Mouse (Mus musculus): ENCODE measurements around the gene Cep350. TPM values are rescaled to one million over a fixed set of nuclear protein-coding genes. Genes with fewer than 3 reads are reported as not detected.

The Cep350 gene
- polyA plus RNA-seq (2014; fragmentation: Illumina TruSeq; extraction: RNeasy Lipid Tissue Mini Kit (QIAGEN cat#74804); ENCODE audit: low read depth, low replicate concordance) = 30.1 TPM

GRCm38 (mm10) chr1:155973068-155973718, at the start of gene Cep350:
Cep350 (minus strand) TSS chr1:155973255.

GRCm38 (mm10) chr1:155812581-155813499, 160.2 kb downstream of the Cep350 start, which contains the start of gene Qsox1:
Qsox1 (minus strand) TSS chr1:155812889.

Other genes with a start within 250 kb of the Cep350 start
- not detected for gene Lhx4, start 221.6 kb downstream of the Cep350 start, polyA plus RNA-seq (2014; fragmentation: Illumina TruSeq; extraction: RNeasy Lipid Tissue Mini Kit (QIAGEN cat#74804); ENCODE audit: low read depth, low replicate concordance)
- 0.32 TPM for gene Qsox1, start 160.4 kb downstream of the Cep350 start, polyA plus RNA-seq (2014; fragmentation: Illumina TruSeq; extraction: RNeasy Lipid Tissue Mini Kit (QIAGEN cat#74804); ENCODE audit: low read depth, low replicate concordance)
- gene Tor1aip2, start 62.1 kb upstream of the Cep350 start, polyA plus RNA-seq (2014; fragmentation: Illumina TruSeq; extraction: RNeasy Lipid Tissue Mini Kit (QIAGEN cat#74804); ENCODE audit: low read depth, low replicate concordance) = 196 TPM
- 96.0 TPM for gene Tor1aip1, start 63.2 kb upstream of the Cep350 start, polyA plus RNA-seq (2014; fragmentation: Illumina TruSeq; extraction: RNeasy Lipid Tissue Mini Kit (QIAGEN cat#74804); ENCODE audit: low read depth, low replicate concordance)
- 5.5 TPM for gene Fam163a, start 231.8 kb upstream of the Cep350 start, polyA plus RNA-seq (2014; fragmentation: Illumina TruSeq; extraction: RNeasy Lipid Tissue Mini Kit (QIAGEN cat#74804); ENCODE audit: low read depth, low replicate concordance)